Mouse (Mus musculus) CH12.LX (cell line): ENCODE measurements around the gene Pdgfa. TPM values are rescaled to one million over a fixed set of nuclear protein-coding genes. Genes with fewer than 3 reads are reported as not detected.

Source experiments
- polyA plus RNA-seq: library from polyadenylated mRNA; unstranded; fragments of >175 nt; gene quantifications from 2 replicates; pipeline ENCODE4 v1.2.1, GENCODE M21; 2012; ENCODE audit warnings: low read depth; ENCODE audit not compliant: insufficient read length
- total RNA-seq, 2 experiments: library from RNA; depleted of rRNA; stranded (reverse); fragments of 300-350 nt in 1 of 2; fragments of >200 nt in 1 of 2; gene quantifications; 2 replicates each; pipeline ENCODE4 v1.2.3; 2012 to 2014

Gene Pdgfa
- total and polyA plus RNA-seq, 3 experiments, result 26.5 to 30.7 (median 27.5) TPM

Other genes starting within 250 kb of the Pdgfa start
- 0.13 and 0.50 TPM in 2 replicates for gene Fam20c, start 242.9 kb downstream of the Pdgfa start, total RNA-seq (2012; rRNA removed)
- 0.15 TPM in 2 replicates for gene Fam20c, start 242.9 kb downstream of the Pdgfa start, total RNA-seq (2014; rRNA removed)
- 0.46 and 0.84 TPM in 2 replicates for gene Fam20c, start 242.9 kb downstream of the Pdgfa start, polyA plus RNA-seq
- gene Gm5294, start 177.3 kb downstream of the Pdgfa start, total RNA-seq (2012; rRNA removed), result not detected in 2 replicates
- not detected in 2 replicates for gene Gm5294, start 177.3 kb downstream of the Pdgfa start, total RNA-seq (2014; rRNA removed)
- gene Gm5294, start 177.3 kb downstream of the Pdgfa start, polyA plus RNA-seq, result not detected in 2 replicates
- not detected in 2 replicates for gene Prkar1b, start 152.6 kb upstream of the Pdgfa start, total RNA-seq (2012; rRNA removed)
- gene Prkar1b, start 152.6 kb upstream of the Pdgfa start, total RNA-seq (2014; rRNA removed), result not detected in 2 replicates
- gene Prkar1b, start 152.6 kb upstream of the Pdgfa start, polyA plus RNA-seq, result not detected in 2 replicates
- gene Dnaaf5, start 152.9 kb upstream of the Pdgfa start, total RNA-seq (2012; rRNA removed), result 17.6 and 21.7 TPM in 2 replicates
- gene Dnaaf5, start 152.9 kb upstream of the Pdgfa start, total RNA-seq (2014; rRNA removed), result 13.8 and 17.9 TPM in 2 replicates
- 22.9 and 25.2 TPM in 2 replicates for gene Dnaaf5, start 152.9 kb upstream of the Pdgfa start, polyA plus RNA-seq
- gene Sun1, start 203.3 kb upstream of the Pdgfa start, total RNA-seq (2012; rRNA removed), result 16.7 and 18.5 TPM in 2 replicates
- 12.2 and 12.9 TPM in 2 replicates for gene Sun1, start 203.3 kb upstream of the Pdgfa start, total RNA-seq (2014; rRNA removed)
- gene Sun1, start 203.3 kb upstream of the Pdgfa start, polyA plus RNA-seq, result 8.7 and 10.1 TPM in 2 replicates